Mouse (Mus musculus) midbrain, postnatal 0 days (tissue): ENCODE results near the gene Nop16. TPM values are rescaled to one million over a fixed set of nuclear protein-coding genes. Genes with fewer than 3 reads are reported as not detected.

ENCODE experiments used
- ATAC-seq: fragments of 200-750 bp; cut with Nextera tagmentation; 2 replicates; pipeline ENCODE4 v1.8.0; 2017; ENCODE audit warnings: moderate number of reproducible peaks, mild to moderate bottlenecking, moderate TSS enrichment, moderate library complexity; ENCODE audit not compliant: low FRiP score
- DNase-seq: peaks from one replicate; pipeline ENCODE4 v3.0.0-alpha.2; 2015; ENCODE audit warnings: low spot score
- H3K27ac ChIP-seq: fragments of 300-500 bp; sonication (generic); 2 replicates; pipeline ENCODE4 v1.5.1; 2014; ENCODE audit warnings: low read depth, mild to moderate bottlenecking, low read length, mixed read lengths
- H3K27me3 ChIP-seq: fragments of 300-500 bp; sonication (generic); 2 replicates; pipeline ENCODE4 v1.6.1; 2014; ENCODE audit warnings: low read length, control low read depth, mixed read lengths; ENCODE audit not compliant: insufficient read depth
- H3K36me3 ChIP-seq: fragments of 300-500 bp; sonication (generic); 2 replicates; pipeline ENCODE4 v1.6.1; 2014; ENCODE audit warnings: low read length, control low read depth, mixed read lengths; ENCODE audit not compliant: insufficient read depth
- H3K4me1 ChIP-seq: fragments of 300-500 bp; sonication (generic); 2 replicates; pipeline ENCODE4 v1.6.1; 2014; ENCODE audit warnings: mild to moderate bottlenecking, control low read depth, antibody characterized with exemption, low read length, mixed read lengths; ENCODE audit not compliant: insufficient read depth
- H3K4me2 ChIP-seq: fragments of 300-500 bp; sonication (generic); 2 replicates; pipeline ENCODE4 v1.6.1; 2014; ENCODE audit warnings: low read depth, mild to moderate bottlenecking, low read length, mixed read lengths; ENCODE audit not compliant: poor library complexity, severe bottlenecking
- H3K4me3 ChIP-seq: fragments of 300-500 bp; sonication (generic); 2 replicates; pipeline ENCODE4 v1.5.1; 2014; ENCODE audit warnings: low read depth, mild to moderate bottlenecking, low read length, moderate library complexity
- H3K9ac ChIP-seq: fragments of 300-500 bp; sonication (generic); replicated peaks from 2 replicates; pipeline ENCODE4 v1.6.1; 2014; ENCODE audit warnings: mild to moderate bottlenecking, low read length, moderate library complexity, mixed read lengths; ENCODE audit not compliant: poor library complexity, severe bottlenecking
- H3K9me3 ChIP-seq: fragments of 300-500 bp; sonication (generic); 2 replicates; pipeline ENCODE4 v1.6.1; 2016; ENCODE audit warnings: low read length, control low read depth
- CTCF ChIP-seq: IDR thresholded peaks from 2 replicates; pipeline ENCODE4 v1.5.1; 2016; ENCODE audit warnings: antibody characterized with exemption, mild to moderate bottlenecking
- WGBS: fragments of 180-500 bp; shearing (Covaris S2); extraction: QIAGEN DNeasy Blood & Tissue Kit; methylation state at CpG from one replicate; pipeline ENCODE4 v1.1.7; 2014; 5-methylcytosine and 5-hydroxymethylcytosine counted together
- polyA plus RNA-seq: library from polyadenylated mRNA; unstranded; fragments of >200 nt; fragmentation: Nextera tagmentation; extraction: Ambion mirVana; gene quantifications from 2 replicates; pipeline ENCODE4 v1.2.1, GENCODE M21; 2015
- total RNA-seq: library from RNA; depleted of rRNA; stranded (reverse); fragments of >200 nt; gene quantifications from 2 replicates; pipeline ENCODE4 v1.2.3, GENCODE M21; 2014

Gene Nop16
- total and polyA plus RNA-seq, 2 experiments from 2014 or later: 26.7 to 53.8 TPM

GRCm38 (mm10) chr13:54604221-54604620, 14.3 kb upstream of the Nop16 start:
- H3K36me3 ChIP-seq: peaks cover 30% of the 10 kb centered on the region
- ATAC-seq (no peak), DNase-seq (no peak)
- peaks cover 12% of the 10 kb centered on the region for H3K4me1 ChIP-seq
- 28% methylated on average over 4 of the region's 4 CpGs for WGBS
- H3K9ac ChIP-seq: no peak overlapping the region
- no peak overlapping the region for H3K4me2 ChIP-seq
- no peak for TF ChIP-seq CTCF
- H3K27me3 ChIP-seq: no peaks in the 10 kb centered on the region
- H3K27ac ChIP-seq: no peak overlapping the region
- no peaks in the 10 kb centered on the region for H3K9me3 ChIP-seq
- H3K4me3 ChIP-seq: no peak overlapping the region

DNA sequence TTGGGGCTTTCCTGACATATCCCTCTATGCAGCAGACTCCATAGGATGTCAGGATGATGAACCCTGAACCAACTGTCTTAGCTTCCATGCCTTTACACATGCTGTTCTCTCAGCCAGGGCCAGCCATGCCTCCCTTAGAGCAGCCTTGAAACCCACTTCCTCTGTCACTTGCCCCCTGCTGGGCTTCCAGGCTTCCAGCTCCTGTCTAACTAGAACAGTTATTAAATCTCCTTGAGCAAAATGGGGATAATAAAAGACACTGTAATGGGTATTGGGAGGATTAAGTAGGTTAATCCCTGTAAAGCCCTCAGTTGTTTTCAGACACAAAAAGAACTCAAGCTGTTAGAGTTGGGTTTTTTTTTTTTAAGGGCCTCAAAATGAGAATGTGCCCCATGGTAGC, 13.6 kb upstream of the Nop16 start:
- Histone ChIP-seq H3K9me3 (no peaks in the 10 kb centered on the region), H3K4me1 (peaks cover 5% of the 10 kb centered on the region; the same call in 1 of the 2 replicates), H3K9ac (no peak overlapping the region), H3K36me3 (peaks cover 37% of the 10 kb centered on the region), H3K4me2 (no peak overlapping the region), H3K27me3 (no peaks in the 10 kb centered on the region), H3K27ac (no peak overlapping the region), H3K4me3 (no peak overlapping the region)
- DNase-seq: no peak
- no peak for ATAC-seq
- TF ChIP-seq CTCF: peak; percentile 36

GRCm38 (mm10) chr13:54602639-54603111, 12.8 kb upstream of the Nop16 start:
- ATAC-seq (no peak), DNase-seq (no peak)
- H3K9me3 ChIP-seq: no peaks in the 10 kb centered on the region
- TF ChIP-seq CTCF: no peak
- H3K9ac ChIP-seq: no peak overlapping the region; the same call in 1 of the 2 replicates
- H3K4me2 ChIP-seq: no peak overlapping the region
- no peak overlapping the region for H3K27ac ChIP-seq
- H3K36me3 ChIP-seq: peaks cover 45% of the 10 kb centered on the region
- 62% methylated on average over 3 of the region's 3 CpGs for whole genome bisulfite sequencing
- H3K4me1 ChIP-seq: no peaks in the 10 kb centered on the region
- no peak overlapping the region for H3K4me3 ChIP-seq
- H3K27me3 ChIP-seq: no peaks in the 10 kb centered on the region

DNA sequence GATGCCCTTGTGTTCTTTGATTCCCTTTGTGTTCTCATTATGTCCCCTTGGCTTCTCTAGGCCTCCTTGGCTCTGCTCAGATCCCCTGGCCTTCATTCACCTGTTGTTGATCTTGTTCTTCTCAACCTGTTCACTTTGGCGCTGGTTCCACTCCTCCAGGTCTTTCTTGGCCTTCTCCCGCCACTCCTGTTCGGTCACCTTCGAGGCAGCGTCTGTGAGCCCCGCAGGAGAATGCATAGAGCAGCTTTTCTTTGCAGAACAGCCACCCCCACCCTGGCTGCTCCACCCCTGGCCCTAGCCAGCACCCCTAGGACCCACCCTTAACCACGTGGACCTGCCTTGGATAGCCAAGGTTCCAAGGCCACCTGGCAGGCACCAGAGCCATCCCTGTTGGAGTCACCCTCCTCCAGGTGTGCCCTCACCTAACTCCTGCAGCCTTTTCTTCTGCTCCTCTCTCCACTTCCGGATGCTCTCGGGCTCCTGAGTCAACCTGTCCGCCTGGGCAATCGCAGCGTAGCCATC, 8.8 kb upstream of the Nop16 start:
- H3K9me3 ChIP-seq: no peaks in the 10 kb centered on the region
- H3K4me2 ChIP-seq: no peak overlapping the region
- no peak overlapping the region for H3K27ac ChIP-seq
- no peak overlapping the region for H3K4me3 ChIP-seq
- peaks cover 54% of the 10 kb centered on the region for H3K36me3 ChIP-seq
- H3K9ac ChIP-seq: no peak overlapping the region
- no peaks in the 10 kb centered on the region for H3K4me1 ChIP-seq
- ATAC-seq (no peak), DNase-seq (no peak)
- WGBS: 93% methylated on average over 12 of the region's 12 CpGs
- no peaks in the 10 kb centered on the region for H3K27me3 ChIP-seq
- TF ChIP-seq CTCF: no peak

DNA sequence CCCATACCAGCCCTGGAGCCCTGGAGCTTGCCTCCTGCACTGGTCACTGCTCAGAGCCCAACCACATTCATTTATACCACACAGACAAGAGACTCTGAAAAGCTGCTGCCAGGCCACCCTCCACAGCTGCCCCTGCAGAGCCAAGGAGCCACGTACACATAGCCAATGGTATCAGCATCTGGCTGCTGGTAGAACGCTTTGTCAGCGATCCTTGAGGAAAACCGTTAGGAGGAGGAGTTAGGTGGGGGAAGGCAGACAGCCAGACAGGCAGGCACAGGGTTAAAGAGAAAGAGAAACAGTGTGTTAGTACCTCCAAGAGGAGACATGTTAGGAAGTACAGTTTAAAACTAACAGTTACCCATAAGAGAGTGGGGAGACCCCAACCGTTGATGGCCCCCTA, 7.0 kb upstream of the Nop16 start:
- WGBS: 77% methylated on average over 5 of the region's 5 CpGs
- Histone ChIP-seq H3K27ac (no peak overlapping the region), H3K27me3 (no peaks in the 10 kb centered on the region), H3K4me2 (no peak overlapping the region), H3K9me3 (no peaks in the 10 kb centered on the region), H3K4me3 (no peak overlapping the region), H3K9ac (no peak overlapping the region), H3K36me3 (peaks cover 54% of the 10 kb centered on the region), H3K4me1 (no peaks in the 10 kb centered on the region; the same call in 1 of the 2 replicates)
- ATAC-seq (no peak), DNase-seq (no peak)
- no peak for TF ChIP-seq CTCF

- no peak for DNase-seq
These were observed 6.3 kb upstream of the Nop16 start for GRCm38 (mm10) chr13:54596107-54596690.

More at GRCm38 (mm10) chr13:54596107-54596690, 6.3 kb upstream of the Nop16 start:
- no peak overlapping the region for H3K4me2 ChIP-seq
- no peak for ATAC-seq
- no peak overlapping the region for H3K9ac ChIP-seq
- peaks cover 5% of the 10 kb centered on the region; the same call in 1 of the 2 replicates for H3K4me1 ChIP-seq
- no peaks in the 10 kb centered on the region for H3K9me3 ChIP-seq
- no peak overlapping the region for H3K4me3 ChIP-seq
- no peaks in the 10 kb centered on the region for H3K27me3 ChIP-seq
- WGBS: 78% methylated on average over 8 of the region's 8 CpGs
- no peak for TF ChIP-seq CTCF
- peaks cover 51% of the 10 kb centered on the region for H3K36me3 ChIP-seq
- no peak overlapping the region for H3K27ac ChIP-seq
